Mouse (Mus musculus): ENCODE measurements around the gene Hsd17b1. TPM values are rescaled to one million over a fixed set of nuclear protein-coding genes. Genes with fewer than 3 reads are reported as not detected.

Hsd17b1 gene
- 0.08 TPM in 1 of 2 replicates, not detected in the other for polyA plus RNA-seq (2015; fragmentation: Nextera tagmentation; extraction: Ambion mirVana)

DNA sequence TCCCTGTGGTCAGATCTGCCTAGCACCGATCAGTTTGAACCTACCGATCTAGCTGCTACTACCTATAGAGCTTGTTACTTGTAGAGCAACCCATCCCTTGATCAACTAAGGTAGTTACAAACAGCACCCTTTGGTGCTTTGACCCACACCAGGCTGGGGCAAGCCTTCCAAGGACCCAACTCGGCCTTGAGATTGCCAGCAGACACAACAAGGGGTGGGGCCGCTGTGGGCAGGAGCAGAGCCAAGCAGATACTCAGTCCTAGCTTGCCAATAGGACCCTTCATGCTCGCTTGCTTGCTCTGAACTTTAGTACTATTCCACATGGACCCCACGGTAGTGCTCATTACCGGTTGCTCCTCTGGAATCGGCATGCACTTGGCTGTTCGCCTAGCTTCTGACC lies at the start of gene Hsd17b1:
Gene Hsd17b1 (plus strand): TSS at position 291 of the 400 bp plus-strand sequence.
- H3K36me3 ChIP-seq (ENCODE audit: control insufficient read depth, insufficient read depth) = peaks cover 18% of the 10 kb centered on the region; the same call in 1 of the 2 replicates
- H3K4me3 ChIP-seq (ENCODE audit: low read depth, low read length) = no peak within 1 kb of the TSS
- no peak within 1 kb of the TSS for H3K27ac ChIP-seq (ENCODE audit: low read depth, low read length)
- no peak within 1 kb of the TSS for H3K9ac ChIP-seq (ENCODE audit: low read depth, low read length)
- no peak for ATAC-seq
- H3K4me2 ChIP-seq (replicated peaks; ENCODE audit: low read depth) = no peak within 1 kb of the TSS
- H3K27me3 ChIP-seq (replicated peaks; ENCODE audit: control insufficient read depth, insufficient read depth, low read length) = peaks cover 26% of the 10 kb centered on the region
- H3K4me1 ChIP-seq (replicated peaks; ENCODE audit: control insufficient read depth, insufficient read depth, low read length) = peaks cover 10% of the 10 kb centered on the region
- TF ChIP-seq CTCF (IDR thresholded peaks at IDR 0.05; ENCODE audit: low read depth) = no peak
- 74% methylated on average over 9 of the region's 9 CpGs for WGBS
- no peaks in the 10 kb centered on the region for H3K9me3 ChIP-seq (ENCODE audit: control insufficient read depth)

DNA sequence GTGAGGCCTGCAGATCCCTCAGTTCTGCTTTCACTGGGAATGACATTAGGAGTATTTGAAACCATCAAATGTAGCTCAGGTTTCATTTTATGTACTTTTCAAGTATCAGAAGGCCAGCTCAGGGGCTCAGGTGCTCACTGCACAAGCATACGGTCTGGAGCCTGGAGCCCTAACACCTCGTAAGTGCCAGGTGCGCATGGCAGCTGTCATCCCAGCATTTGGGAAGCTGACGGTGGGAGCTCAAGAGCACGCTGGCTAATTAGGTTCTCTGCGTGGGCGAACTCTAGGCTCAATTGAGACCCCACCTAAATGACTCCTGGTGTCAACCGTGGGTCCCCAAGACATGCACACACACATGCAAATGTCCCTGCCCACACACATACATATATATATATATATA lies 48.9 kb upstream of the Hsd17b1 start:
- H3K27me3 ChIP-seq (replicated peaks; ENCODE audit: control insufficient read depth, insufficient read depth, low read length) = no peaks in the 10 kb centered on the region
- H3K4me2 ChIP-seq (replicated peaks; ENCODE audit: low read depth) = no peak overlapping the region
- H3K27ac ChIP-seq (ENCODE audit: low read depth, low read length) = no peak overlapping the region
- no peak overlapping the region for H3K9ac ChIP-seq (ENCODE audit: low read depth, low read length)
- no peak for TF ChIP-seq CTCF (IDR thresholded peaks at IDR 0.05; ENCODE audit: low read depth)
- no peak overlapping the region for H3K4me3 ChIP-seq (ENCODE audit: low read depth, low read length)
- ATAC-seq = no peak
- WGBS = 95% methylated on average over 8 of the region's 8 CpGs
- 0 out of 2 replicates have a peak, but pooled peaks cover 7% of the 10 kb centered on the region for H3K4me1 ChIP-seq (replicated peaks; ENCODE audit: control insufficient read depth, insufficient read depth, low read length)
- peaks cover 36% of the 10 kb centered on the region for H3K36me3 ChIP-seq (ENCODE audit: control insufficient read depth, insufficient read depth)
- no peaks in the 10 kb centered on the region for H3K9me3 ChIP-seq (ENCODE audit: control insufficient read depth)

DNA sequence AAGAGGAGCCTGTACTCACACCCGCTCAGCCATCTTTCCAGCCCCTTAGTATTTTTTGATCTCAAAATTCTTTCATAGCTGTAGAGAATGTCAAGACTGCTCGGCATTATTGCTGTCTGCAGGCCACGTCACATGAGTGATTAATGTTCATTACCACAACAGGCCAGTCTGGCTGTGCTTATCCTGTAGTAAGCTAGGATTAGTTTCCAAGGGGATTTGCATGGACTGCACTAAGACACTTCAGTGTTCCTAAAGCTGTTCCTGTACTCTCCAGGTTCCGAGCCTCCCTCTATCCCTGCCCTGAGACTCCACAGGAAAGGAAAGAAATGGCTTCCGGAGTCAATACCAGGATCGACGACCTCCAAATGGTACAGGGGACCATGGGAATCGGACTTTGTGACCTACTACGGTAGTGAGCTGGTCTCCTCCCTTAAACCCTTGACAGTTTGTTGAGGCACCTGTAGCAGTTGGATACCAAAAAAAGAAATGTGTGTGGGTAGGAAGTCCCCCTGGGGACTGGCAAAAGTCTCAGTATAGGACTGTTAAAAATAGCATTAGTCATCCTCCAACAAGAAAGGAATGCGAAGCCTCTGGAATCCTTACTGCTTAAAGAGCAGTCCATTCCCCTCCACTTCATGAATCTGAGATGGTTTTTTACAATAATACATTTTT lies 47.9 kb upstream of the Hsd17b1 start:
- Histone ChIP-seq H3K9me3 (ENCODE audit: control insufficient read depth) (no peaks in the 10 kb centered on the region), H3K4me2 (replicated peaks; ENCODE audit: low read depth) (no peak overlapping the region), H3K27ac (ENCODE audit: low read depth, low read length) (0 out of 2 replicates have a peak overlapping the region, but pooled peaks have one; percentile 42), H3K4me3 (ENCODE audit: low read depth, low read length) (no peak overlapping the region), H3K9ac (ENCODE audit: low read depth, low read length) (no peak overlapping the region), H3K4me1 (replicated peaks; ENCODE audit: control insufficient read depth, insufficient read depth, low read length) (0 out of 2 replicates have a peak, but pooled peaks cover 7% of the 10 kb centered on the region), H3K27me3 (replicated peaks; ENCODE audit: control insufficient read depth, insufficient read depth, low read length) (no peaks in the 10 kb centered on the region), H3K36me3 (ENCODE audit: control insufficient read depth, insufficient read depth) (peaks cover 46% of the 10 kb centered on the region)
- ATAC-seq = no peak; the same call in 1 of the 2 replicates
- no peak for TF ChIP-seq CTCF (IDR thresholded peaks at IDR 0.05; ENCODE audit: low read depth)
- 58% methylated on average over 10 of the region's 10 CpGs for WGBS

DNA sequence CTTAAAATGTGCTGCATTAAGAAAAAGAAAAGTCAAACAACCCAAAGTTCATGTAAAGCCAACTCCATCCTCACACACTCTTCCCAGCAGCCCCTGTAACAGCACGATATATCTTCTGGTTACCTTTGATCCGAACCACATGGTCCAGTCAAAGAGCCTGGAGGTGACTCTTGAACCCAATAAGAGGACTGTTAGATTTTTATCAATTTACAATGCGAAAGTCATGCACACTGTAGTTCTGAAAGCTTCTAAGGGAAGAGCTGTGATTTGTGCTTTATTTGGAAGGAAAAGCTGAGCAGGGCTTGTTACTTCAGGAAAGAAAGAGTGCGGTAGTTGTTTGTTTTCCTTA lies 47.4 kb upstream of the Hsd17b1 start:
- Histone ChIP-seq H3K4me3 (ENCODE audit: low read depth, low read length) (no peak overlapping the region), H3K36me3 (ENCODE audit: control insufficient read depth, insufficient read depth) (peaks cover 49% of the 10 kb centered on the region), H3K9me3 (ENCODE audit: control insufficient read depth) (no peaks in the 10 kb centered on the region), H3K9ac (ENCODE audit: low read depth, low read length) (no peak overlapping the region), H3K4me2 (replicated peaks; ENCODE audit: low read depth) (no peak overlapping the region), H3K27ac (ENCODE audit: low read depth, low read length) (peak overlapping the region; percentile 42; the same call in 1 of the 2 replicates), H3K4me1 (replicated peaks; ENCODE audit: control insufficient read depth, insufficient read depth, low read length) (0 out of 2 replicates have a peak, but pooled peaks cover 7% of the 10 kb centered on the region), H3K27me3 (replicated peaks; ENCODE audit: control insufficient read depth, insufficient read depth, low read length) (no peaks in the 10 kb centered on the region)
- TF ChIP-seq CTCF (IDR thresholded peaks at IDR 0.05; ENCODE audit: low read depth) = no peak
- WGBS = 35% methylated on average over 4 of the region's 4 CpGs
- peak; percentile 78 for ATAC-seq

DNA sequence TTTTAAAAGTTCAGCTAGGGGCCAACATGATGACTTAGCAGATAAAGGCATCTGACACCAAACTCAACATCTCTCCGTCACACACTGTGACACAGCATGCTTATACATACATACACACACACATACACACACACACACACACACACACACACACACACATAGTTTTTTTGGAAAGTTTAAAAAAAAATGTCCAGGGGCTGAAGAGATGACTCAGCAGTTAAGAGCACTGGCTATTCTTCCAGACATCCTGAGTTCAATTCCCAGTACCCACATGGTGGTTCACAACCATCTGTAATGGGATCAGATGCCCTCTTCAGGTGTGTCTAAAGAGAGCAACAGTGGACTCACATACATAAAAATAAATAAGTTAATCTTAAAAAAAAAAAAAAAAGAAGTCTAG lies 46.7 kb upstream of the Hsd17b1 start:
- 100% methylated on average over 1 of the region's 1 CpGs for WGBS

DNA sequence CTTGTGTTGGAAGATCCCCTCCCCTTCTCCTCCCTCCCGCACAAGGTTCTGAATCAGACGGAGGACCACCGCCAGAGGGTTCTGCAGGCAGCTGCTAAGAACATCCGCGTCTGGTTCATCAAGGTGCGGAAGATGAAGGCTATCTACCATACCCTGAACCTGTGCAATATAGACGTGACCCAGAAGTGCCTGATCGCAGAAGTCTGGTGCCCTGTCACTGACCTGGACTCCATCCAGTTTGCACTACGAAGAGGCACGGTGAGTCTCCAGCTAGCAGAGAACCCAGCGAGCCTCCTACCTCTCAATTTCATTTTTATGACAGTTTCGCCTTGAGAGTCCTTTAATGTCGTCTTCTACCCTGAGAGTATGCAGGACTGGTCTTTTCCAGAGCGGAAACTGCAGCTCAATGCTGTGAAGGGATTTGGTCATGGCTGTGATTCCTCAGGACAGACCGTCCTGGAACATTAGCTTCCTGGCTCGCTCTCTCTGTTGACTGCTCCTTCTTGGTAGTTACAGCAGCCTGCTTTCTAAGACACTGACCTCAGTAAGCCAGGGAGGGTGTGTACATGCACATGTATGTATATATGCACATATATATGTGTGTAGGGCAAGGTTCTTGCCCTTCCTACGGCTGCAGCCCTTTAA lies 44.2 kb upstream of the Hsd17b1 start:
- Histone ChIP-seq H3K4me3 (ENCODE audit: low read depth, low read length) (no peak overlapping the region), H3K27ac (ENCODE audit: low read depth, low read length) (no peak overlapping the region), H3K4me2 (replicated peaks; ENCODE audit: low read depth) (no peak overlapping the region), H3K4me1 (replicated peaks; ENCODE audit: control insufficient read depth, insufficient read depth, low read length) (0 out of 2 replicates have a peak, but pooled peaks cover 7% of the 10 kb centered on the region), H3K9me3 (ENCODE audit: control insufficient read depth) (no peaks in the 10 kb centered on the region), H3K36me3 (ENCODE audit: control insufficient read depth, insufficient read depth) (peaks cover 63% of the 10 kb centered on the region), H3K27me3 (replicated peaks; ENCODE audit: control insufficient read depth, insufficient read depth, low read length) (no peaks in the 10 kb centered on the region), H3K9ac (ENCODE audit: low read depth, low read length) (no peak overlapping the region)
- WGBS = 96% methylated on average over 17 of the region's 17 CpGs
- ATAC-seq = no peak
- TF ChIP-seq CTCF (IDR thresholded peaks at IDR 0.05; ENCODE audit: low read depth) = no peak

More for the DNA sequence above, 46.7 kb upstream of the Hsd17b1 start:
- no peaks in the 10 kb centered on the region for H3K27me3 ChIP-seq (replicated peaks; ENCODE audit: control insufficient read depth, insufficient read depth, low read length)
- no peaks in the 10 kb centered on the region for H3K9me3 ChIP-seq (ENCODE audit: control insufficient read depth)
- H3K9ac ChIP-seq (ENCODE audit: low read depth, low read length) = no peak overlapping the region
- H3K36me3 ChIP-seq (ENCODE audit: control insufficient read depth, insufficient read depth) = peaks cover 50% of the 10 kb centered on the region
- H3K27ac ChIP-seq (ENCODE audit: low read depth, low read length) = peak overlapping the region; percentile 42; the same call in 1 of the 2 replicates
- H3K4me1 ChIP-seq (replicated peaks; ENCODE audit: control insufficient read depth, insufficient read depth, low read length) = 0 out of 2 replicates have a peak, but pooled peaks cover 7% of the 10 kb centered on the region
- no peak overlapping the region for H3K4me3 ChIP-seq (ENCODE audit: low read depth, low read length)
- ATAC-seq = no peak
- TF ChIP-seq CTCF (IDR thresholded peaks at IDR 0.05; ENCODE audit: low read depth) = no peak
- H3K4me2 ChIP-seq (replicated peaks; ENCODE audit: low read depth) = no peak overlapping the region

Data from intestine, postnatal 0 days (tissue).